Mouse (Mus musculus) hindbrain, embryonic 11.5 days (tissue): ENCODE results near the gene Ncam1. TPM values are rescaled to one million over a fixed set of nuclear protein-coding genes. Genes with fewer than 3 reads are reported as not detected.

ENCODE experiments used
- ATAC-seq: fragments of 200-750 bp; cut with Nextera tagmentation; 2 replicates; pipeline ENCODE4 v1.8.0; 2017; ENCODE audit warnings: mild to moderate bottlenecking, moderate TSS enrichment, moderate library complexity; ENCODE audit not compliant: low FRiP score
- DNase-seq: peaks from one replicate; pipeline ENCODE4 v3.0.0-alpha.2; 2015; ENCODE audit warnings: low spot score
- H3K27ac ChIP-seq: fragments of 300-500 bp; sonication (generic); 2 replicates; pipeline ENCODE4 v1.5.1; 2014; ENCODE audit warnings: mild to moderate bottlenecking, low read depth, low read length
- H3K27me3 ChIP-seq: fragments of 300-500 bp; sonication (generic); 2 replicates; pipeline ENCODE4 v1.6.1; 2014; ENCODE audit warnings: mild to moderate bottlenecking, low read length, moderate library complexity, mixed read lengths; ENCODE audit not compliant: control insufficient read depth, insufficient read depth
- H3K36me3 ChIP-seq: fragments of 300-500 bp; sonication (generic); 2 replicates; pipeline ENCODE4 v1.6.1; 2014; ENCODE audit warnings: mild to moderate bottlenecking, low read length, moderate library complexity, mixed read lengths; ENCODE audit not compliant: control insufficient read depth, insufficient read depth
- H3K4me1 ChIP-seq: fragments of 300-500 bp; sonication (generic); replicated peaks from 2 replicates; pipeline ENCODE4 v1.6.1; 2014; ENCODE audit warnings: low read length, mixed read lengths; ENCODE audit not compliant: control insufficient read depth, insufficient read depth
- H3K4me2 ChIP-seq: fragments of 300-500 bp; sonication (generic); replicated peaks from 2 replicates; pipeline ENCODE4 v1.6.1; 2014; ENCODE audit warnings: mild to moderate bottlenecking, low read depth, low read length
- H3K4me3 ChIP-seq: fragments of 300-500 bp; sonication (generic); 2 replicates; pipeline ENCODE4 v1.5.1; 2014; ENCODE audit warnings: low read depth, low read length
- H3K9ac ChIP-seq: fragments of 300-500 bp; sonication (generic); 2 replicates; pipeline ENCODE4 v1.6.1; 2014; ENCODE audit warnings: low read depth, low read length
- H3K9me3 ChIP-seq: fragments of 300-500 bp; sonication (generic); 2 replicates; pipeline ENCODE4 v1.6.1; 2016; ENCODE audit warnings: low read length; ENCODE audit not compliant: control insufficient read depth
- WGBS: fragments of 180-500 bp; shearing (Covaris S2); extraction: QIAGEN DNeasy Blood & Tissue Kit; methylation state at CpG from one replicate; pipeline ENCODE4 v1.1.7; 2014; 5-methylcytosine and 5-hydroxymethylcytosine counted together
- polyA plus RNA-seq: library from polyadenylated mRNA; unstranded; fragments of >200 nt; fragmentation: Nextera tagmentation; extraction: Ambion mirVana; gene quantifications from 2 replicates; pipeline ENCODE4 v1.2.1, GENCODE M21; 2014

Gene Ncam1
- polyA plus RNA-seq, 1 experiment from 2014 or later = 137 TPM

DNA sequence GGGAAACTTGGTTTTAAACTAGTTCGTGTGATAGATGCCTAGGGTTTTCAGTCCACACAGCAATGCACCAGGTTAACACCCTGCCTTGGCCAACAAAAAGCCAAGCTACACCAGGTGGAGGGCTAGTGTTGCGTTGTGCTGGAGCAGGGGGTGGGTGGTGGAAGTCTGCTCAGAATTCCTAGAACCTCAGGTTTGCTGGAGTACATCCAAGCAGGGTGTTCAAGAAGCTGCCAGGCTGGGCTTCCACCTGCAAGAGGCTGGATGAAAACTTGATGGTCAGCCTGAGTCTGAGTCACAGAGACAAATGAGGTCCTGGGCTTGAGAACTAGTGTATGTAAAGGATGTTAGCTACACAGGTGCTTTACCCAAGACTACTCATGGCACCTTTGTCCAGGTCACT, 166.1 kb downstream of the Ncam1 start:
- Histone ChIP-seq H3K9me3 (no peaks in the 10 kb centered on the region), H3K9ac (no peak overlapping the region), H3K36me3 (no peaks in the 10 kb centered on the region), H3K4me2 (no peak overlapping the region), H3K27me3 (no peaks in the 10 kb centered on the region), H3K27ac (no peak overlapping the region), H3K4me3 (no peak overlapping the region), H3K4me1 (no peaks in the 10 kb centered on the region)
- no peak for DNase-seq
- WGBS = 93% methylated on average over 2 of the region's 2 CpGs
- no peak for ATAC-seq

DNA sequence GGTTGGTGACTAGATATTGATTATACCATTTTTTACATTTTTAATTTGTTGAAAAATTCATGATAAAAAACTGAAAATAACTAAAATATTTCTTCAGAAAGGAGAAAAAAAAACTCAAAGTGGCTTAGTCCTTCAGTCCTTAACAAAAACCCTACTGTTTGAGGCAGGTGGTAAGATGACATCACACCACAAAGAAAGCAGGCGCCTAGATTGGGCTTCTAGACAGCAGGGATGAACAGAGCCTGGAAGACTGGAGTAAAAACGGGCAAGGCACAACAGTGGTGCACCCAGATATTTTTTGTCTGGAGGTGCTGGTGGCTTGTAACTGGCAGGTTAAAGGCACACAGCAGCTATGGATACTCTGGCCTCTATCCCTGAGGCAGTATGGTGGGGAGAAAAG, 168.4 kb downstream of the Ncam1 start:
- DNase-seq = no peak
- Histone ChIP-seq H3K36me3 (no peaks in the 10 kb centered on the region), H3K9ac (no peak overlapping the region), H3K27me3 (no peaks in the 10 kb centered on the region), H3K9me3 (no peaks in the 10 kb centered on the region), H3K4me3 (no peak overlapping the region), H3K4me1 (no peaks in the 10 kb centered on the region), H3K27ac (no peak overlapping the region), H3K4me2 (no peak overlapping the region)
- WGBS = 79% methylated on average over 2 of the region's 2 CpGs
- no peak for ATAC-seq

DNA sequence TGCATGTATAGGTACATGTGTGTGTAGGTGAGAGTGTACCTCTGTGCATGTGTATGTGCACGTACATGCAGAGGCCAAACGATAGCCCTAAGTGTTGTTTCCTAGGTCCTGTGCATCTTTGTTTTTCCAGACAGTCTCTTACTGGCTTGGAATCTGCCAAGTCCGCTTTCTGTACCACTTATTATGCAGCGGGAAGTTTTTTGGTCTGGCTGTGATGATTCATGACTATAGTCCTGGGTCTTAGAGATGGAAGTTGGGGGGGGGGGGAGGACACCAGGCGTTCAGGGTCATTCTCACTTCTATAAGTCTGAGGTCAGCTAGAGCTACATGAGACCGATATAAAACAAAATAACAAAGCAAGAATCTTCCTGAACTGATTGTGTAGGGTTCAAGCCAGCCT, 173.8 kb downstream of the Ncam1 start:
- Histone ChIP-seq H3K27me3 (no peaks in the 10 kb centered on the region), H3K4me2 (no peak overlapping the region), H3K9me3 (no peaks in the 10 kb centered on the region), H3K36me3 (no peaks in the 10 kb centered on the region), H3K4me3 (no peak overlapping the region), H3K27ac (peak overlapping the region; percentile 67), H3K4me1 (0 out of 2 replicates have a peak, but pooled peaks cover 2% of the 10 kb centered on the region), H3K9ac (no peak overlapping the region)
- no peak for DNase-seq
- 84% methylated on average over 6 of the region's 6 CpGs for WGBS
- 0 out of 2 replicates have a peak, but pooled peaks have one; percentile 17 for ATAC-seq

DNA sequence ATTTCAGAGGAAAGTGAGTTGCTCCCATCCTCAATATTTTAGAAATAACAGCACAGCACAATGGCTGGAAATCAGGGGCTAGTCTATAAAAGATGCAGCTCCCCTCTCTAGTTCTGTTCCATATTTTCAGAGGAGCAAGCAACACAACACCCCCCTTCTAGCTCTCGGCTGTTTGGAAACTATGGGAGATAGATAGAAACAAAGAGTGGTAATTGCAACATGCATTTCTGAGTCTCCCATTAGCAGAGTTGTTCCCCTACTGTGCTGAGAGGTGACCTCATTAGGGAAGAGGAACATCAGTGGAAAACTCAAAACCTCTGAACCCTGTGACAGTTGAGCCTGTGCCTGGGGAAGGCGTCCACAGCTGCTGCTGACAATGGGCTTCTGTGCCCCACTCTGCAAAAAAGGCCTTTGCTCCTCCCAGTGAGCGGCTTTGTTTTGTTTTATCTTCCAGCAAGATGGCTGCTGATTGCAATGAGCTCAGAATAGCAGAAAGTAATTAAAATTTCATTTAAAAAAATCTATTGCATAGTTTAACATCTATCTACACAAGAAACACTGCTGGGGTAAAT, 174.7 kb downstream of the Ncam1 start:
- no peak overlapping the region for H3K4me3 ChIP-seq
- no peak overlapping the region for H3K4me2 ChIP-seq
- H3K27ac ChIP-seq = peak overlapping the region; percentile 67
- no peaks in the 10 kb centered on the region for H3K36me3 ChIP-seq
- DNase-seq = peak; percentile 23
- ATAC-seq = no peak
- 41% methylated on average over 3 of the region's 3 CpGs for WGBS
- H3K9me3 ChIP-seq = no peaks in the 10 kb centered on the region
- H3K9ac ChIP-seq = no peak overlapping the region
- H3K4me1 ChIP-seq = 0 out of 2 replicates have a peak, but pooled peaks cover 2% of the 10 kb centered on the region
- H3K27me3 ChIP-seq = no peaks in the 10 kb centered on the region

DNA sequence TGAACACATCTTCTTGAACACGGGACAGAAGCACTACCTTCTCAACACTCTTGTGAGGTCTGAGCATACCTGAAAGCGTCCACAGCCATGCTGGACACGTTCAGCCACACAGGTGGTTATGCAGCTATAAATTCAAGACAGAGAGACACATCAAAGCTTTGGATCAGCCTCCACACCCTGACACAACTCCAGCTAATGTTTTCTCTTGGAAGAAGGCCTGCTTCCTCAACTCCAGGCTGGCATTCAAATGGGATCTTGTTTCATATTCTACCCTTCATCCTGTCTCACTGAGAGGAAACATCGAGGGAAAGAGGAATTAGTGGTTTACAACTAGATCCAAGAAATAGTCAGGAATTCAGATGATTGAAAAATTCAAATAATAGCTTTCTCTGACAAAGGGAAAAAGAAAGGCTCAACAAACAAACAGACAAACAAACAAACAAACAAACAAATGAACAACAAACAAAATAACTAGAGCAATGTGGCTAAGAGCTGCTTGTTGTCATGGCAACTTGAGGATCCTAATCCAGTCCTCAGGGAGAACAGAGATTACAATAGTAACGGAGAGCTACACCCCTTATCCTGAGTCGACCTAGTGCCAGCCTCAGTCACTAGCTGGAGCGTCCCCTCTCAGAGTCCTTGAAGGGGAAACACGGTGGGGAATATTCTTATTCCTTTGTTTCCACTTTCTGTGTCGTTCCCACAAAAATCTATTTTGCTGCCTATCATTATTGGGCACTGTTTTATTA, 175.6 kb downstream of the Ncam1 start:
- 0 out of 2 replicates have a peak, but pooled peaks cover 2% of the 10 kb centered on the region for H3K4me1 ChIP-seq
- H3K27ac ChIP-seq = no peak overlapping the region
- 68% methylated on average over 9 of the region's 9 CpGs for WGBS
- no peak overlapping the region for H3K4me2 ChIP-seq
- no peaks in the 10 kb centered on the region for H3K27me3 ChIP-seq
- no peak overlapping the region for H3K9ac ChIP-seq
- H3K36me3 ChIP-seq = no peaks in the 10 kb centered on the region
- DNase-seq (no peak), ATAC-seq (no peak)
- no peaks in the 10 kb centered on the region for H3K9me3 ChIP-seq
- no peak overlapping the region for H3K4me3 ChIP-seq

DNA sequence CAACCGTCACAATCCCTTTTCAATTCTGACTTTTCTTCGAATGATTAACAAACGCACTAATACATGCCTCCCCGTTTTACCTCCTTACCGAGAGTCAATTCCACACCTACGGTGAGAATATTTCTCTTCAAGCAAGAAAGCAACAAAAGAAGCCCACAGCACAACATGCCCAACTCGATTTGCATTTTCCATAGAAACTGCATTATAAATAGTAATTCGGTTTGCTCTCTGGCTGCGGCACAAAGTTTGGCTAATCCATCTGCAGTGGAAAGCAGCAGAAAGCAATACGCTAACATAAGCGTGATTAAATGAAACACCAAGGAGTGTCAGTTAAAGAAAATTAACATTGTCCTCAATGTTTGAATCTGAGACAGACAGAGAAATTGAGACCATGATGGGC, 177.0 kb downstream of the Ncam1 start:
- H3K27me3 ChIP-seq = no peaks in the 10 kb centered on the region
- 84% methylated on average over 11 of the region's 11 CpGs for WGBS
- no peak overlapping the region for H3K4me2 ChIP-seq
- 0 out of 2 replicates have a peak, but pooled peaks cover 2% of the 10 kb centered on the region for H3K4me1 ChIP-seq
- ATAC-seq = no peak
- H3K9ac ChIP-seq = no peak overlapping the region
- H3K9me3 ChIP-seq = no peaks in the 10 kb centered on the region
- H3K27ac ChIP-seq = no peak overlapping the region
- H3K4me3 ChIP-seq = no peak overlapping the region
- no peak for DNase-seq
- H3K36me3 ChIP-seq = no peaks in the 10 kb centered on the region

DNA sequence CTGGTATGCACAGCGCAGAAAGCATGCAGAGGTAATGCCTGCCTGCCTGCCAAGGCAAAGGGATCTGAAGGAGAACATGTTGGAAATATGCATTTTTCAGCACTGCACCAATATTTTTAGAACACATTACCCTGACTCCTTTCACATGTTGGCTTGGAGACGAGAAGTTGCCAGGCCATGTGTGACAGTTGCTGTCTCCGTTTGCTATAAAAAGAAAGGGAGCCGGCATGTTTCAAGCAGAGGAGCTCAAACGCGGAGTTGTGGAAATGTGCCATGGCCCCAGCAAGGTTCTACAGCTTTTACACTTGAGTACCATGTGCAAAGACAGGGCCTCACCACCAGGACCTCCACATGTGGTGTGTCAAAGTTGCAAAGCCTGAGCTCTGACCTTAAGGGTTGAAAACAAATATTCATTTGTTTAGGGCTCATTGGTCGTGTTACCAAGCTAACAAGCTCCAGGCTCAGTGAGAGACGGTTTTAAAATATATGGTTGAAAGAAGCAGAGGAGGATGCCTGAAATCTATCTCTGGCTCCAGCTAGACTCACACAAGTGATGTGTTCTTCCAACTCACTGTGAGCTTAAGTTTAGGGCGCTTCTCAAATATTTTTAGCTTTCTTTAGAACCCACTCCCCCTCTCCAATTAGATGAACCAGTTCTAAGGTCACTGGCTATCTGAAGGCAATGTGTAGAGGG, 179.9 kb downstream of the Ncam1 start:
- Histone ChIP-seq H3K4me3 (no peak overlapping the region), H3K9me3 (no peaks in the 10 kb centered on the region), H3K4me2 (no peak overlapping the region), H3K27ac (no peak overlapping the region), H3K27me3 (no peaks in the 10 kb centered on the region), H3K4me1 (no peaks in the 10 kb centered on the region), H3K9ac (no peak overlapping the region), H3K36me3 (no peaks in the 10 kb centered on the region)
- ATAC-seq = no peak
- DNase-seq = no peak
- 83% methylated on average over 9 of the region's 9 CpGs for WGBS

DNA sequence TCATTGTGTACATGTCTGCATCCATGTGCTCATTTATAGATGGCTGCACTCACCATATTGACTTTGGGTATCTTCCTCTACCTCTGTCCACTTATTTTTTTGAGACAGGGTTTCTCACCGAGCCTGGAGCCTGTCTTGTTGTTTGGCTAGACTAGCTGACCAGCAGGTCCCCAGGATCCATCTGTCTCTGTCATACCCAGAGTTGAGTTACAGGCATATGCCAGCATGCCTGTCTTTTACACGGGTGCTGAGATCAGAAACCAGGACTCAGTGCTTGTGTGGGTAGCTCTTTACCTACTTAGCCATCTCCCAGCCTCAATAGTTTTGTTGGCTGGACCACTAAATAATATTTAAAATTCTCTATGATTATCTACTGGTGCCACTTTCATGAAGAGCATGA, 180.5 kb downstream of the Ncam1 start:
- no peak for DNase-seq
- Histone ChIP-seq H3K4me3 (no peak overlapping the region), H3K9ac (no peak overlapping the region), H3K36me3 (no peaks in the 10 kb centered on the region), H3K27ac (no peak overlapping the region), H3K4me2 (no peak overlapping the region), H3K27me3 (no peaks in the 10 kb centered on the region), H3K4me1 (no peaks in the 10 kb centered on the region), H3K9me3 (no peaks in the 10 kb centered on the region)
- no peak for ATAC-seq
- WGBS = 78% methylated on average over 2 of the region's 2 CpGs
